Mouse (Mus musculus) c-Kit-positive CD71-positive TER-119-negative erythroid progenitor cells, embryonic 14.5 days (primary cell): ENCODE measurements around the gene Olfr202.
"Not testable (repeated sequence)": the region's sequence is repeated elsewhere in the genome, so short reads cannot be mapped to it uniquely, and the experiment has no call there.

Experiments
- DNase-seq: peaks from one replicate; pipeline ENCODE4 v3.0.0-alpha.2; 2013; ENCODE audit warnings: low read depth

Olfr202 gene

GRCm38 (mm10) chr16:59286693-59287092, at the start of gene Olfr202:
Gene Olfr202 (minus strand): TSS chr16:59286793.
- DNase-seq, result no peak

- DNase-seq, result no peak
Observed at GRCm38 (mm10) chr16:59331038-59331437, 44.4 kb upstream of the Olfr202 start, which contains the start of gene Olfr205. Gene Olfr205 (minus strand): TSS chr16:59331138.

- DNase-seq, result not testable (repeated sequence)
Observed at GRCm38 (mm10) chr16:59323262-59323661, 36.7 kb upstream of the Olfr202 start.

GRCm38 (mm10) chr16:59318148-59318547, 31.6 kb upstream of the Olfr202 start, which contains the start of gene Olfr204:
Gene Olfr204 (minus strand): TSS chr16:59318248.
- no peak for DNase-seq

GRCm38 (mm10) chr16:59298581-59298980, 12.0 kb upstream of the Olfr202 start, which contains the start of gene Olfr203:
Gene Olfr203 (plus strand): TSS chr16:59298881.
- DNase-seq, result no peak

GRCm38 (mm10) chr16:59287576-59287975, 983 bp upstream of the Olfr202 start:
- DNase-seq, result not testable (repeated sequence)

- DNase-seq, result no peak
Observed at GRCm38 (mm10) chr16:59283476-59283875, 3.1 kb downstream of the Olfr202 start.

GRCm38 (mm10) chr16:59280542-59280941, 6.1 kb downstream of the Olfr202 start:
- peak; percentile 21 for DNase-seq

GRCm38 (mm10) chr16:59272532-59272931, 14.1 kb downstream of the Olfr202 start, which contains the start of gene Olfr201:
Gene Olfr201 (minus strand): TSS chr16:59272632.
- DNase-seq, result not testable (repeated sequence)

- not testable (repeated sequence) for DNase-seq
Observed at GRCm38 (mm10) chr16:59269097-59269496, 17.5 kb downstream of the Olfr202 start.

- no peak for DNase-seq
Observed at GRCm38 (mm10) chr16:59249684-59250083, 36.9 kb downstream of the Olfr202 start.
